Mouse (Mus musculus) megakaryocyte-erythroid progenitor cell, adult 5-6 weeks (primary cell): ENCODE results near the gene Fry. TPM values are rescaled to one million over a fixed set of nuclear protein-coding genes. Genes with fewer than 3 reads are reported as not detected.

Source experiments
- ATAC-seq: replicated peaks from 2 replicates; pipeline ENCODE4 v1.8.0; 2016; ENCODE audit warnings: mild to moderate bottlenecking, inconsistent platforms; ENCODE audit not compliant: severe bottlenecking, poor library complexity, low FRiP score, low TSS enrichment
- total RNA-seq, 2 experiments: library from RNA; stranded (forward) in 1 of 2; stranded (reverse) in 1 of 2; fragments of 200-1000, 215-1000 nt in 1 of 2; fragments of >200 nt in 1 of 2; fragmentation: Nextera tagmentation in 1 of 2; gene quantifications; 2 replicates each; pipeline ENCODE4 v1.2.3; 2014 to 2017

The Fry gene
- total RNA-seq, 2 experiments from 2014 or later: 8.3 to 12.9 TPM

DNA sequence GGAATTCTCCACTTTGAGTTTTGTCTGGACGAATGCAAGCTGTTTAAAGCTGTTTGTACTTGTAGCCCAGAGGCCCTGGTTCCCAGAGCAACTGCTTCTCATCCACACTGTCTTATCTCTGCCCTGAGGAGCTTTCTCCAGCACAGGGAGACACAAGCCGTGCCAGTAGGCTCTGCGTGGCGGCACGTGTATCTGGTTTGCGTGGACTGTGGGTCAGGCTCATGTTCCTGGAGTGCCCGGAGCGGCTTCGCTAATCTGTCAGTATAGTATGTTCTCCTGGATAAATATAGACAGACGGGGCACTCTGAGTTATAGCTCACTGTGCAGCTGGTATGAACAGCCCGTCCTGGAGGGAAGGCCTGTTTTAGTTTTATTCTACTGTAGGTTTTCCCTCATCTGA lies 176.7 kb downstream of the Fry start:
- ATAC-seq: no peak

DNA sequence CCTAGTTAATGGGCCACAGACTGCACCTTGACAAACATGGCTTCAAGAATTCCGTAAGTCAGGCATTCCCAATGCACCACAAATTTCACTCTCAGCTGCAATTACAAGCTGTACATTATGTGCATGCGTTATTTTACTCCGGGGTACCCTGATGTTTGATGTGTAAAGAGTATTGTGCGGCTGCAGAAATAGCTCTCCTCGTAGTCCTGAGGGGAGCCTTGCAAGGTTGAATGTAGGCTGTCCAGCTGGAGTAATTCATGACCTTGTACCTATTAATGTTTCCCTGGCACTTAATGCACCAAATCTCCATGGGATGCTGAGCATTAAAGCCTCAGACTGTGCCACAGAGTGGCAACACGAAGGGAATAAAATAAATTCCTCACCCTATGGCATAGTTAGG lies 180.5 kb downstream of the Fry start:
- no peak for ATAC-seq

- no peak for ATAC-seq
Measured at GRCm38 (mm10) chr5:150302123-150302522, 183.7 kb downstream of the Fry start.

GRCm38 (mm10) chr5:150302996-150303395 lies 184.6 kb downstream of the Fry start:
- no peak for ATAC-seq

DNA sequence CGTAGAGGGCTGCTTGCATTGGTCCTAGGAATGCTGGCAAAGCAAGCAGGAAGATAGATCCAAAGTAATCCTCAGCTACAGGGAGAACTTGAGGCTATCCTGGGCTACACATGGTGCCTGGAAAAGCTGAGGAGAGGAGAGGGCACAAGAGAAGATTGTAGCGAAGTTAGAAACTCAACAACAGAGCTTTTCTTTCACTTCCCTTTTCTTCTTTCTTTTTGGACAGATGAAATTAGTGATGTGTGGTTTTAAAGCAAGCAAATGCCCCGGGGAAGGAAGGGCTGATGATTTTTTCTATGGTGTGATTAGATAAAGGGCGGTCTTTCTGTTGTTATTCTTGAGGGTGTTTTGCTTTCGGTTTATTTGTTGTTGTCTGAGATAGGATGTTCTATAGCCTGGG lies 188.1 kb downstream of the Fry start:
- no peak for ATAC-seq

- no peak for ATAC-seq
Measured at GRCm38 (mm10) chr5:150313229-150313628, 194.8 kb downstream of the Fry start.

DNA sequence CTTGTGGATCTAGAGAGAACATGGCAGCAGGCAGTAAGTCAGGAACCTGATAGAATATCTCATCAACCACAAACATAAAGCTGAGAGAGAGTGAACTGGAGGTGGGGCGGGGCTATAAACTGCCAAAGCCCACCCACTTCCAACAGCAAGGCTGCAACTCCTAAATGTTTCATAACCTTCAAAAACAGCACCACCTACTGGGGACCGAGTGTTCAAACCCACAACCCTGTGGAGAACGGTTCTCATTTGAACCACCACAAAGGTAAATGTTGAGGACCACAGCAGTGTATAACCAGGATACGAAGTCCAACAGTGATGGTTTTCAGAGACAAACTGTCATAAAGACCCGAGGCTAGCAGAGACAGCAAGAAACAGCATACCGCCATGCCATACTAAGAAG lies 196.1 kb downstream of the Fry start:
- no peak for ATAC-seq

DNA sequence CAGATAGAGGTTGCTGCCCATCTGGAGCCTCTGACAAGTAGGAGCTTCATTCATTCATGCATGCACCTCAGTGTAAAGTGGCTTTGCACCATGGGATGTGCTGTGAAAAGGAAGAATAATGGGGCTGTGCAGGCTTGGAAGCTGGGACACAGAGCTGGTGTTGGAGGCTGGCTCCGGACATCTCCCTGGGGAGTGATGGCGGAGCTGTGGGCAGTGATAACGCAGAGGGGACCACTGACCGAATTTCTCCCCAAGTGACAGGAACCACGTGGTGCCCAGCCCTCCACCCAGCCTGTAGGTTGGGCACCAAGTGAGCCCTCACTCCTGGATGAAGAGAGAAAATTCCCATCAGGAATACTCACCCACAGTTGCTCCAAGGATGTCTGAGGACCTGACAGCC lies 207.0 kb downstream of the Fry start:
- no peak for ATAC-seq

GRCm38 (mm10) chr5:150328686-150329085 lies 210.2 kb downstream of the Fry start:
- ATAC-seq: no peak

DNA sequence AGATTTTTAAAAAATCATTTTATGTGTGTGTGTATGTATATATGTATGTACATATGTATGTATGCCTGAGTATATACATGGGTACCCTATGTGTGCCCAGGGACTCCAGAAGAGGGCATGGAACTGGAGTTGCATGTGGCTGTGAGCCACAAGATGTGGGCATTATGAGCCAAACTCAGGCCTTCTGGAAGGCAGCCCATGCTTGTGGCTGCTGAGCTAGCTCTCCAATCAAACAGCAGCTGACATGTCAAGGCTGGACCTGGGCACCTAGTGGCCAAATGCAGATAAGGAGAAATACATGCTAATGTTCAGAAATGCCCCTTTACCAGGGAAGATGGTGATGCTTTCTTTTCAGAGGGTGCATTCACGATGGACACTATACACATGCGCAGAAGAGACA lies 213.4 kb downstream of the Fry start:
- 0 out of 2 replicates have a peak, but pooled peaks have one; percentile 6 for ATAC-seq

DNA sequence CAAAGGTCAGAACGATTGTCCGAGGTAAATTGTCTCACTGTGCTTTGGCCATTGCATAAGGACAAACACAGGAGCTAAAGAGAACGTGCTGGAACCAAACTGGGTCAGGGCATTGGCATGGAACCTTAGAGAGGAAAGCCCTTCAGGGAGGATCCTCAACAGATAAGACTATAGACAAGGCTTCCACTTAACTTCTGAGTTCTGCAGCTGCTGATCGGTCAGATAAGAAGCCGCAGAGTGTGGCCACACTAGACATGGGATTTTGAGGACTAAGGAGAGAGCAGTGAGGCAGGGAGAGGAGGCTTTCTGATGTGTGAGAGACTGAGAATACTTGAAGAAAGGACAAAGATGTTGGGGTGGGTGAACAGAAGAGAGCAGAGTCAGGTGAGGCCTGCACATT lies 214.4 kb downstream of the Fry start:
- ATAC-seq: peak; percentile 60

DNA sequence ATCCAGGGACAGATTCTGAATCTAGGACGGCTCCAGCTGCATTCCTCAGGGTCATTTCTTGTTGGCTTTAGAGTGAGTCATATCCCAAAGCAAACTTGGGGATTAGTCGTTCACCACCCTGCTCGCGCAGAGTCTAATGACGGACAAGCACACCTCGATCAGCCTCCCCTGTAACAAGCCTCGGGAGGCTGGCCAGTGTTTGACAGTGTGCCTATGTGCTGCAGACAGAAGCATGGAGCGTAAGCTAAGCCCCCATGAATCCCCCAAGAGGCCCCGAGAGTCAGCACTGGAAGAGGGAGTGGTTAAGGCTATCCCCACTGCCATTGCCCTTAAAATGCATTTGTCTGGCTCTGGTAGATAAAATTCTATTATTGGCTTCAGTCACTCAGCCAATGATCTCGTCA lies 214.9 kb downstream of the Fry start:
- peak; percentile 61 for ATAC-seq

DNA sequence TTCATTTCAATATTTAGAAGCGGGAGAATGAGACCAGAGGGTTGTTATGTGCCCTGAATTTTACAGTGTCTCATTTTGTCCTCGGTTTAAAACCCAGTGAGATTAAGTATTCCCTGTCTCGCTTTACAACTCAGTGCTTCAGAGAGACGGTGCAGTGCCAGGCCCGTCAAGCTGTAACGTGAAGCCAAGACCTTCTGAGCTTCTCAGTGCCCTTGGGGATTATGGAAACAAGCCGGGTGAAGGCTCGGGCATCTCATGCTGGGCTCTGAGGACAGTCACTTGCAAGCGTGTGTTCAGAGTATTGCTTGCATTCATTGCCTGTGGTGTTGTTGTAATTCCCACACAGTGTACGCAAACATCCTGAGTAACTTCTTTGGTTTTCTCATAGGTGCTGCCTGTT lies 218.0 kb downstream of the Fry start:
- no peak for ATAC-seq

DNA sequence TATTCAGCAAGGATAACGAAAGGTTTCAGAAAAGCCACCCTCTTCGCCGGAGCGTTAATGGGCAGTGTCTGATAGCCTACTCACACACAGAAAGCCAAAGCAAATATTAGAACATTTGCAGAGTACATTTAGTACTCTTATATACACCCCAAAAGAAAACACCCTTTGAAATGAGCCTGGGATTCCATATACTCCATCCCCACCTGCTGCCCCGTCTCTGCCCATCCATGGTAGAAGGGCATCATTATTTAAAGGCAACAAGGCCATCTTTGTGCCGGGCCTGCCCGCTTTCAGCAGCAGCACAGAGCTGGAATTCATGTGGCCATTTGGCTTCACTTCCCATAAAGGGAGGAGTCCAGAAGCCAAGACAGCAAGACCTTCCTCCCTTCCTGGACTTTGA lies 219.3 kb downstream of the Fry start:
- ATAC-seq: no peak

DNA sequence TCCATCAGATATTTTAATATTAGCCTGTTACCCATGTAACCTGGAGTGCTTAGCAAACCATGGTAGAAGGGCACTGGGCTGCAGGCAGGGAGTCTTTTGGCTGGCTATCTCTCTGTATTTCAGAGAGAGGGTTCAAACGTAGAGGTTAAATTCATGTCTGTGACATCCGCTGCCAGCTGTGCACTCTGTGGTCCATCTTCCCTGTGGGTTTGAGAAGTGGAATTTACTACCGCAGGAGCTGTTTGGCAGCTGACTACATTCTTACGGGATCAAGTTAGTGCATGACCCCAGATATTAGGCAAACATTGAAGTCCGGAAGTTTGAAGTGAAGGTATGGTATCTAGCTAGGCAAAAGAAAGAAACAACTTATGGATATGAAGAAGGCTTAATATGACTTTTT lies 222.5 kb downstream of the Fry start:
- ATAC-seq: no peak

DNA sequence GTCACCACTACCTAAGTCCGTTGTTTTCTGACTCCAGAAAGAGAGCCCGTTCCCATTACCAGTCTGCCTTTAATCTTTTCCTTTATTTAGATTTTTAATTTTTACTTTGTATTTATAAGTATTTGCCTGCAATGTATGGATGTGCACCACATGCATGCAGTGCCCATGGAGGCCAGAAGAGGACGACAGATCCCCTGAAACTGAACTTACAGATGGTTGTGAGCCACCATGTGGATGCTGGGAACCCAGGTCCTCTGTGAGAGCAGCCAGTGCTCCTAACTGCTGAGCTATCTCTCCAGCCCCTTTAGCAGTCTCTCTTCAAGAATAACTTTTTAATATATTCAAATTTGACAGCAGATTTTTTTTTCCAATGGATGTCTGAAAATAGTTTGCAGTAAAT lies 223.7 kb downstream of the Fry start:
- ATAC-seq: no peak

DNA sequence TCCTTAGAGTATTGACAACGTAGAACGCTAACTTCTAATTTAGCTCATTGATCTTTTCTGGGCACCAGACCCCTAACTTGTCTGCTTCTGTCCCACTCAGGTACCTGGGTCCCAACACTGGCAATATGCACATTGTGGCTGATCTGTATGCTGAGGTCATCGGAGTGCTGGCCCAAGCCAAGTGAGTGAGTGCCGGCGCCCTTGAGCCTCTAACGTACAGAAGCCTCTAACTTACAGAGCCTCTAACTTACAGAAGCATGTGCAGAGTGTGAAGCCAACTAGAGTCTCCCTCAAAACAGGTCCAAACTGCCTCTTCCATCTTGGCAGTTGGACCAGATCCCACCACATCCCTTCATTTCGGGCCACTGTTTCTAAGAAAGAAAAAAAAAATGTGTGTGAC lies 227.5 kb downstream of the Fry start:
- no peak for ATAC-seq

DNA sequence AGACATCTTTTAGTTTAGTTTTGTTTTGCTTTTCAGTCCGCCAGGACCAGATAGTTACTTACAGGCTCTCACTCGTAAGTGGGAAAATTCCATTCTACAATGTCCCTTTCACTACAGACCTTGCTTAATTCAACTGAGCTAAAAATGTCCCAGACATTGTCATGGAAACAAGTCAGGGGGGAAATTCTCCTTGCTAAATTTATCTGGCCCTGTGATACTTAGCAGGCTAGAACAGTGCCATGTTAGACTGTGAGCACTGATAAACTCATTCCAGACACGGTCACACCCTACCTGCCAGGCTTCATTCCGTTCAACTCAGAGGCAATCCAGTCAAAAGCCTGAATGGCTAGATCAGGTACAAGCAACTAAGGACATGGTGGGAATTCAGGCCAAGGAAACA lies 227.9 kb downstream of the Fry start:
- no peak for ATAC-seq

- ATAC-seq: no peak
Measured at GRCm38 (mm10) chr5:150347845-150348244, 229.4 kb downstream of the Fry start.

GRCm38 (mm10) chr5:150348302-150348701 lies 229.9 kb downstream of the Fry start:
- ATAC-seq: no peak

DNA sequence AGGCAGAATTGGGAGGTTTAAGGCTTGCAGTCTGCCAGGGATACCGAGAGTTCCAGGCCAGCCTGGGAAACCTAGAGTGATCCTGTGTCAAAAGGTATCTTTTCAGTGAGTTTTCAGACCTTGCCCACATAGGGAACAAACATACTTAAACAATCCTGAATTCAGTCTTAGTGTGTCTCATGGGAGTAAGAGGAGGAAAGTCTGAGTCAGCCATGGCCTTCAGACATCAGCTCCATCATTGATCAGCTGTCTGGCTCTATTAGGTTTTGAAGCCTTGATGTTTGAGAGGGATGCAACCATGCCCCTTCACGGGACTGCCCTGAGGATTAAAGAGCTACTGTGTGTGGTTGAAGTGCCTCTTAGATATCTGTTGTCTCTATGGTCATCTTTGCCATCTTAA lies 232.7 kb downstream of the Fry start:
- no peak for ATAC-seq

DNA sequence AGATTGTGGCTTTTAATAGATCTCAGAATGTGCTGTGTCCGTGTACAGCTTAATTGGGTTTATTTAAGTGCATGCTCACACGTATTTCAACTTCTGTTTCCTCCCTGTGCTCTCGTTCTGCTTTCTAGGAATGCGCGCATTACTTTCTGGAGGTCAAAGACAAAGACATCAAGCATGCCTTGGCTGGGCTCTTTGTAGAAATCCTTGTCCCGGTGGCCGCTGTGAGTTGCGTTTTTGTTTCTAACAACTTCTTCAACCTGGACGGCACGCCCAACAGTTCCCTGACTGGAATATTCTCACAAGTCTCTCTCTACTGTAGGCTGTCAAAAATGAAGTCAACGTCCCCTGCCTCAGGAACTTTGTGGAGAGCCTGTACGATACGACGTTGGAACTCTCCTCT lies 240.2 kb downstream of the Fry start:
- ATAC-seq: no peak

- ATAC-seq: no peak
Measured at GRCm38 (mm10) chr5:150362241-150362640, 243.8 kb downstream of the Fry start.
